Mouse (Mus musculus) stomach, embryonic 15.5 days (tissue): ENCODE results near the gene Gch1. TPM values are rescaled to one million over a fixed set of nuclear protein-coding genes. Genes with fewer than 3 reads are reported as not detected.
A peak's percentile ranks its signal among the peaks of the same experiment; 100 is the strongest.

Experiments used
- ATAC-seq: fragments of 200-750 bp; cut with Nextera tagmentation; 2 replicates; pipeline ENCODE4 v1.8.0; 2017; ENCODE audit warnings: low read depth, moderate number of reproducible peaks, moderate TSS enrichment; ENCODE audit not compliant: insufficient read depth, low FRiP score
- H3K27ac ChIP-seq: fragments of 300-500 bp; sonication (generic); 2 replicates; pipeline ENCODE4 v1.5.1; 2015; ENCODE audit warnings: mild to moderate bottlenecking, inconsistent platforms
- H3K27me3 ChIP-seq: fragments of 300-500 bp; sonication (generic); replicated peaks from 2 replicates; pipeline ENCODE4 v1.6.1; 2015; ENCODE audit warnings: inconsistent platforms
- H3K36me3 ChIP-seq: fragments of 300-500 bp; sonication (generic); 2 replicates; pipeline ENCODE4 v1.6.1; 2015; ENCODE audit warnings: inconsistent platforms
- H3K4me1 ChIP-seq: fragments of 300-500 bp; sonication (generic); 2 replicates; pipeline ENCODE4 v1.6.1; 2015; ENCODE audit warnings: inconsistent platforms
- H3K4me2 ChIP-seq: fragments of 300-500 bp; sonication (generic); 2 replicates; pipeline ENCODE4 v1.6.1; 2015; ENCODE audit warnings: mild to moderate bottlenecking, inconsistent platforms
- H3K4me3 ChIP-seq: fragments of 300-500 bp; sonication (generic); replicated peaks from 2 replicates; pipeline ENCODE4 v1.5.1; 2015; ENCODE audit warnings: inconsistent platforms
- H3K9ac ChIP-seq: fragments of 300-500 bp; sonication (generic); 2 replicates; pipeline ENCODE4 v1.6.1; 2015; ENCODE audit warnings: inconsistent platforms
- H3K9me3 ChIP-seq: fragments of 300-500 bp; sonication (generic); 2 replicates; pipeline ENCODE4 v1.6.1; 2016; ENCODE audit warnings: inconsistent platforms
- WGBS: fragments of 180-500 bp; shearing (Covaris S2); methylation state at CpG from one replicate; pipeline ENCODE4 v1.1.7; 2015; 5-methylcytosine and 5-hydroxymethylcytosine counted together
- polyA plus RNA-seq: library from polyadenylated mRNA; unstranded; fragments of >200 nt; fragmentation: Nextera tagmentation; extraction: Ambion mirVana; gene quantifications from 2 replicates; pipeline ENCODE4 v1.2.1, GENCODE M21; 2015

The Gch1 gene
- polyA plus RNA-seq, 1 experiment from 2014 or later: 7.7 TPM

- no peak for ATAC-seq
- Histone ChIP-seq H3K4me2 (no peak overlapping the region), H3K36me3 (no peaks in the 10 kb centered on the region), H3K27me3 (no peaks in the 10 kb centered on the region), H3K9me3 (no peaks in the 10 kb centered on the region), H3K4me1 (no peaks in the 10 kb centered on the region), H3K27ac (no peak overlapping the region), H3K9ac (no peak overlapping the region), H3K4me3 (no peak overlapping the region)
- 46% methylated on average over 4 of the region's 4 CpGs for WGBS
Observed at GRCm38 (mm10) chr14:47194096-47194495, 4.9 kb upstream of the Gch1 start.

GRCm38 (mm10) chr14:47193506-47193905 is 4.3 kb upstream of the Gch1 start:
- Histone ChIP-seq H3K27ac (no peak overlapping the region), H3K4me3 (no peak overlapping the region), H3K36me3 (no peaks in the 10 kb centered on the region), H3K27me3 (no peaks in the 10 kb centered on the region), H3K4me2 (no peak overlapping the region), H3K4me1 (no peaks in the 10 kb centered on the region; the same call in 1 of the 2 replicates), H3K9ac (no peak overlapping the region), H3K9me3 (no peaks in the 10 kb centered on the region)
- ATAC-seq: no peak
- WGBS: 70% methylated on average over 6 of the region's 6 CpGs

DNA sequence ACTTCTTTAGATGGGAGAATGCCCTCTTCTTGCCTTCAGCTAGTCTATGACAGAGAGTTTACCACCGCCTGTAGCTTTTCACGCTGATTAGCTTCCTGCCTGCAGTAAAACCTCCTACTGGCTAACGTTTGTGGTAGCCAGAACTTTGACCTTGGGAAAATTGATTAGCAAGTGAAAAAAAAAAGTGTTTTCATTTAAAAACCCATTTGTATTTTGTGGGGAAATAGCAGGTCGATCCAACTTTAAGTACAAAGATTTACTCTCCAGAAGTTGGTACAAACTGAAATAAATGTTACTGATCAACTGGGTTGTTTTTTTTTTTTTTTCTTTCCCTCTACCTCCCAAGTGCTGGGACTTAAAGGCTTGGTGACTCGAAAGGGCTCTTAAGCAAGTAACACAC is 2.6 kb upstream of the Gch1 start:
- H3K4me3 ChIP-seq: no peak overlapping the region
- H3K4me1 ChIP-seq: no peaks in the 10 kb centered on the region; the same call in 1 of the 2 replicates
- H3K4me2 ChIP-seq: no peak overlapping the region
- 41% methylated on average over 5 of the region's 5 CpGs for WGBS
- no peaks in the 10 kb centered on the region for H3K9me3 ChIP-seq
- H3K36me3 ChIP-seq: no peaks in the 10 kb centered on the region
- no peaks in the 10 kb centered on the region for H3K27me3 ChIP-seq
- no peak for ATAC-seq
- H3K9ac ChIP-seq: no peak overlapping the region
- H3K27ac ChIP-seq: no peak overlapping the region

GRCm38 (mm10) chr14:47190626-47191025 is 1.4 kb upstream of the Gch1 start:
- Histone ChIP-seq H3K4me2 (no peak overlapping the region), H3K9ac (no peak overlapping the region), H3K27ac (no peak overlapping the region), H3K27me3 (no peaks in the 10 kb centered on the region), H3K4me1 (no peaks in the 10 kb centered on the region; the same call in 1 of the 2 replicates), H3K4me3 (no peak overlapping the region), H3K9me3 (no peaks in the 10 kb centered on the region), H3K36me3 (no peaks in the 10 kb centered on the region)
- WGBS: 52% methylated on average over 4 of the region's 4 CpGs
- ATAC-seq: no peak

DNA sequence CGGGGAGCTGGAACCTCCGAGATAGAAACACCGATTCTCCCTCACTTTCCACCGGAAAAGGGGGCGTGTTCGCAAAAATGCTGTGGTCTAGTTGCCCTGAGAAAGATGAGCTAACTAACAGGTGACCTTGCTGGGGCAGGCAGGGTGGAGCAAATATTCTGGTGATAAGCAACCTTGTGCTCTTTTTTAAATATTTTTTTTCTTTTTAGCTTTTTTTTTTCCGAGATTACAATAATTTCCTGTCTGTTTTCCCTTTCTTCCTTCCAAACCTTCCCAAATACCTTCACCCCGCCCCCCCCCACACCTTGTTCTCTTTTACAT is 382 bp upstream of the Gch1 start:
- Histone ChIP-seq H3K9me3 (no peaks in the 10 kb centered on the region), H3K36me3 (no peaks in the 10 kb centered on the region), H3K27ac (no peak overlapping the region), H3K4me3 (peak overlapping the region; percentile 73), H3K4me2 (peak overlapping the region; percentile 99), H3K27me3 (no peaks in the 10 kb centered on the region), H3K9ac (peak overlapping the region; percentile 61; the same call in 1 of the 2 replicates), H3K4me1 (no peaks in the 10 kb centered on the region; the same call in 1 of the 2 replicates)
- ATAC-seq: peak; percentile 32; the same call in 1 of the 2 replicates
- WGBS: 11% methylated on average over 8 of the region's 8 CpGs

- 4% methylated on average over 16 of the region's 16 CpGs for WGBS
- H3K9me3 ChIP-seq: no peaks in the 10 kb centered on the region
- no peaks in the 10 kb centered on the region for H3K27me3 ChIP-seq
- H3K36me3 ChIP-seq: no peaks in the 10 kb centered on the region
- no peak for ATAC-seq
- H3K4me3 ChIP-seq: peak overlapping the region; percentile 73
- H3K9ac ChIP-seq: peak overlapping the region; percentile 61
- H3K27ac ChIP-seq: no peak overlapping the region
- peak overlapping the region; percentile 99 for H3K4me2 ChIP-seq
- no peaks in the 10 kb centered on the region; the same call in 1 of the 2 replicates for H3K4me1 ChIP-seq
Observed at GRCm38 (mm10) chr14:47188475-47188847, 752 bp downstream of the Gch1 start.

DNA sequence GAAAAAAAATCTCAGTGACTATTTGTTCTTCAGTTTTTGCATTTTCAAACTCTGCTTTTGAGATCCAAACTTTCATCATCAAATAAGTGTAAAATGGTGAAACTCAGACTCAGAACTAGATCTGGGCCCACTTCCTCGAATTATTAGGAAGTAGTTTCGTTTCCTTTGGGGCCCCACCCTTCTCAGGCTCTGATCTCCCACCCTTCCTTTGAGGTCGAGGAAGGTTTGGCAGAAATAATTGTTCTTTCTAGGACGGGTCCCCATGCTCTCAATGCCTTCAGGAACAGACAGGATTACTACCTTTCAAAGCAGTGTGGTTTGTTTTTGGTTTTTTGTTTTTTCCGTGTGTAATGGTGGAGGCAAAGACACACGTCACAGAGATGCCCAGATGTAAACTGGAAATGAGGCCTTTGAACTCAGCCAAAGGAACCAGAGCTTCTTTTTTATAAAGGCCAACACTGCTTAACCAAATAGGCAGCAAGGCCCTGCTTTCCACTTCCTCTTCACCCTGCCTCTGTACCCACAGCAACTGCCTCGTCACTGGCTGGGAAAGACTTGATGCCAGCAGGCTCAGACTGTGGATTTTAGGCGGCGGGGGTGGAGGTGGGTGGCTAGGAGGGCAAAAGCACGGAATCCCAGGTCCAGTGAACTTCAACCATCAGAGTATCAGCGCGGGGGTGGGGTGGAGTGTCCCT is 1.4 kb downstream of the Gch1 start:
- 39% methylated on average over 12 of the region's 12 CpGs for WGBS
- Histone ChIP-seq H3K4me3 (peak overlapping the region; percentile 73), H3K27ac (no peak overlapping the region), H3K27me3 (no peaks in the 10 kb centered on the region), H3K36me3 (no peaks in the 10 kb centered on the region), H3K4me1 (no peaks in the 10 kb centered on the region; the same call in 1 of the 2 replicates), H3K4me2 (peak overlapping the region; percentile 99), H3K9ac (no peak overlapping the region), H3K9me3 (no peaks in the 10 kb centered on the region)
- ATAC-seq: no peak

DNA sequence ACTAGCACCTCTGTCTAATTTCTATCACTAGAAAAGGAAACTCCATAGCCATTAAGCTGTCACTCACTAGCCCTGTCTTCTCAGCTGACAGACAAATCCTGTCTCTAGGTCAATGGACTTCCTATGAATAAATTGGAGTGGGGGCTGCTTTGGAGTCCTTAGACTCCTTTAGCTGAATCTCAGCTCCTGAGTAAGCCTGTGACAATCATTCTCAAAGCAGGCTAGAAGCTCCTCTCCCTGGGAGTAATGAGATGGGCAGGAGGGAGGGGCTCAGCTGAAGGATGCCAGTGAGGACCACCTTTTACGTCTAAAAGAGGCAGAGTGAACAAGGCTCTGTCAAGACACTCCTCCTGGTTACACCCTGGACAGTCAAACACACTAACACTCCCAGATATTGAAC is 2.0 kb downstream of the Gch1 start:
- ATAC-seq: no peak
- Histone ChIP-seq H3K4me1 (no peaks in the 10 kb centered on the region; the same call in 1 of the 2 replicates), H3K9me3 (no peaks in the 10 kb centered on the region), H3K4me2 (no peak overlapping the region), H3K36me3 (no peaks in the 10 kb centered on the region), H3K27me3 (no peaks in the 10 kb centered on the region), H3K4me3 (no peak overlapping the region), H3K27ac (no peak overlapping the region), H3K9ac (no peak overlapping the region)
- 46% methylated on average over 1 of the region's 1 CpGs for WGBS

- no peak overlapping the region for H3K4me2 ChIP-seq
- no peak overlapping the region for H3K4me3 ChIP-seq
- H3K9me3 ChIP-seq: no peaks in the 10 kb centered on the region
- ATAC-seq: no peak
- H3K27me3 ChIP-seq: no peaks in the 10 kb centered on the region
- H3K36me3 ChIP-seq: no peaks in the 10 kb centered on the region
- H3K4me1 ChIP-seq: no peaks in the 10 kb centered on the region; the same call in 1 of the 2 replicates
- no peak overlapping the region for H3K27ac ChIP-seq
- 78% methylated on average over 2 of the region's 2 CpGs for WGBS
- no peak overlapping the region for H3K9ac ChIP-seq
Observed at GRCm38 (mm10) chr14:47186561-47186960, 2.7 kb downstream of the Gch1 start.

GRCm38 (mm10) chr14:47181497-47182290 is 7.5 kb downstream of the Gch1 start:
- Histone ChIP-seq H3K4me3 (no peak overlapping the region), H3K9ac (no peak overlapping the region), H3K4me1 (peaks cover 6% of the 10 kb centered on the region), H3K9me3 (no peaks in the 10 kb centered on the region), H3K4me2 (no peak overlapping the region), H3K27ac (no peak overlapping the region), H3K27me3 (no peaks in the 10 kb centered on the region), H3K36me3 (no peaks in the 10 kb centered on the region)
- 62% methylated on average over 11 of the region's 11 CpGs for WGBS
- ATAC-seq: no peak

DNA sequence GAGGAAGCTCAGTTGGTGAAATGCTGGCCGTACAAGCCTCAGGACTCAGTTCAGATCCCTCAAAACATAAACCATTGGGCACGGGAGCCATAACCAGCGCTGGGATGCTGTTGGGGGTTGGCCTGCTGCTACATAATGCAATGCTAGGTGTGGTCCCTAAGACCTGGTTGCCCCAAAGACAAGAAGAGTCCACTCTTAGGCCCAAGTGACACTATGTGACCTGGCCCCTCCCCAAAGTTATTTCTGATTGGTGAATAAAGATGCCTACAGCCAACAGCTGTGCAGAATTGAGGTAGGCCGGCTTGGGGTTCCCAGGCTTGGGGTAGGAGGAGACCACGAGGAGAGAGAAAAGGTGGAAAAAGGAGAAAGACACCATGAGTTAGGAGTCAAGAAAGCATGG is 10.4 kb downstream of the Gch1 start:
- no peaks in the 10 kb centered on the region for H3K9me3 ChIP-seq
- no peak for ATAC-seq
- no peak overlapping the region for H3K9ac ChIP-seq
- H3K4me3 ChIP-seq: no peak overlapping the region
- peaks cover 6% of the 10 kb centered on the region for H3K4me1 ChIP-seq
- WGBS: 90% methylated on average over 5 of the region's 5 CpGs
- no peak overlapping the region for H3K27ac ChIP-seq
- H3K27me3 ChIP-seq: no peaks in the 10 kb centered on the region
- no peaks in the 10 kb centered on the region for H3K36me3 ChIP-seq
- H3K4me2 ChIP-seq: no peak overlapping the region

- peak overlapping the region; percentile 21; the same call in 1 of the 2 replicates for H3K27ac ChIP-seq
- peaks cover 6% of the 10 kb centered on the region for H3K4me1 ChIP-seq
- 39% methylated on average over 13 of the region's 13 CpGs for WGBS
- no peaks in the 10 kb centered on the region for H3K36me3 ChIP-seq
- H3K9me3 ChIP-seq: no peaks in the 10 kb centered on the region
- no peak overlapping the region for H3K4me3 ChIP-seq
- H3K27me3 ChIP-seq: no peaks in the 10 kb centered on the region
- peak overlapping the region; percentile 29 for H3K4me2 ChIP-seq
- peak; percentile 35 for ATAC-seq
- no peak overlapping the region for H3K9ac ChIP-seq
Observed at GRCm38 (mm10) chr14:47177846-47178414, 11.3 kb downstream of the Gch1 start.
